Mouse (Mus musculus) kidney, embryonic 15.5 days (tissue): ENCODE measurements around the gene Gm17571. TPM values are rescaled to one million over a fixed set of nuclear protein-coding genes. Genes with fewer than 3 reads are reported as not detected.

Source experiments
- ATAC-seq: fragments of 200-750 bp; cut with Nextera tagmentation; replicated peaks from 2 replicates; pipeline ENCODE4 v1.8.0; 2017; ENCODE audit warnings: moderate TSS enrichment; ENCODE audit not compliant: low FRiP score
- H3K27ac ChIP-seq: fragments of 300-500 bp; sonication (generic); 2 replicates; pipeline ENCODE4 v1.5.1; 2015; ENCODE audit warnings: mild to moderate bottlenecking, inconsistent platforms
- H3K27me3 ChIP-seq: fragments of 300-500 bp; sonication (generic); 2 replicates; pipeline ENCODE4 v1.6.1; 2015; ENCODE audit warnings: inconsistent platforms
- H3K36me3 ChIP-seq: fragments of 300-500 bp; sonication (generic); 2 replicates; pipeline ENCODE4 v1.6.1; 2015; ENCODE audit warnings: inconsistent platforms
- H3K4me1 ChIP-seq: fragments of 300-500 bp; sonication (generic); 2 replicates; pipeline ENCODE4 v1.6.1; 2015; ENCODE audit warnings: inconsistent platforms
- H3K4me2 ChIP-seq: fragments of 300-500 bp; sonication (generic); 2 replicates; pipeline ENCODE4 v1.6.1; 2015; ENCODE audit warnings: moderate library complexity, mild to moderate bottlenecking, inconsistent platforms
- H3K4me3 ChIP-seq: fragments of 300-500 bp; sonication (generic); replicated peaks from 2 replicates; pipeline ENCODE4 v1.5.1; 2015; ENCODE audit warnings: mild to moderate bottlenecking, inconsistent platforms
- H3K9ac ChIP-seq: fragments of 300-500 bp; sonication (generic); 2 replicates; pipeline ENCODE4 v1.6.1; 2015; ENCODE audit warnings: mild to moderate bottlenecking, inconsistent platforms
- H3K9me3 ChIP-seq: fragments of 300-500 bp; sonication (generic); replicated peaks from 2 replicates; pipeline ENCODE4 v1.6.1; 2016; ENCODE audit warnings: inconsistent platforms
- WGBS: fragments of 180-500 bp; shearing (Covaris S2); methylation state at CpG from one replicate; pipeline ENCODE4 v1.1.7; 2015; ENCODE audit warnings: mixed read lengths; 5-methylcytosine and 5-hydroxymethylcytosine counted together
- polyA plus RNA-seq: library from polyadenylated mRNA; unstranded; fragments of >200 nt; fragmentation: Nextera tagmentation; extraction: Ambion mirVana; gene quantifications from 2 replicates; pipeline ENCODE4 v1.2.1, GENCODE M21; 2015

The Gm17571 gene
- polyA plus RNA-seq, 1 experiment from 2014 or later = not detected

DNA sequence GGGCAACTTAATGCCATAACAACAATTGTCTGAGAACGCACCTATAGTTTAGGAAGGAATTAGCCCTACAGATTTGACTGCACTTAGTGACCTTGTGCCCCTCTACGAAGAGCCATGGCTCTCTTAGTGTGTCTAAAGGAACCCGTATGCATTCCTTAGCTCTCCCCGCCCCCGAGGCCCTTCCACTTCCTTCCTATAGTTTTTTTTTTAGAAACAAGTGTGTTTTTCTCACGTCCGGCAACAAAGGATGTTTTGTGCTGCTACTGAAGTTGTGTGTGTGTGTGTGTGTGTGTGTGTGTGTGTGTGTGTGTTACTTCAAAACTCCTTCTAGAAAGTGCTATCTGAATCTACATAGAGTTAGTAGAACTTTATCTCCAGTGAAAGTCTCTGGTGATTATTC is 23.5 kb upstream of the Gm17571 start:
- Histone ChIP-seq H3K4me3 (no peak overlapping the region), H3K9me3 (no peaks in the 10 kb centered on the region), H3K27me3 (no peaks in the 10 kb centered on the region), H3K27ac (peak overlapping the region; percentile 76), H3K36me3 (no peaks in the 10 kb centered on the region), H3K4me2 (no peak overlapping the region), H3K4me1 (peaks cover 38% of the 10 kb centered on the region), H3K9ac (no peak overlapping the region)
- WGBS = 37% methylated on average over 7 of the region's 7 CpGs
- ATAC-seq = no peak

- Histone ChIP-seq H3K4me2 (no peak overlapping the region), H3K36me3 (no peaks in the 10 kb centered on the region), H3K9ac (no peak overlapping the region), H3K4me3 (no peak overlapping the region), H3K27ac (peak overlapping the region; percentile 76), H3K9me3 (no peaks in the 10 kb centered on the region), H3K4me1 (peaks cover 37% of the 10 kb centered on the region), H3K27me3 (no peaks in the 10 kb centered on the region)
- 73% methylated on average over 6 of the region's 6 CpGs for WGBS
- ATAC-seq = no peak
Observed at GRCm38 (mm10) chr9:13468778-13469177, 22.2 kb upstream of the Gm17571 start.

GRCm38 (mm10) chr9:13467745-13468144 is 21.2 kb upstream of the Gm17571 start:
- Histone ChIP-seq H3K9ac (no peak overlapping the region), H3K4me2 (no peak overlapping the region), H3K27me3 (no peaks in the 10 kb centered on the region), H3K36me3 (no peaks in the 10 kb centered on the region), H3K9me3 (no peaks in the 10 kb centered on the region), H3K27ac (peak overlapping the region; percentile 76), H3K4me3 (no peak overlapping the region), H3K4me1 (peaks cover 37% of the 10 kb centered on the region)
- WGBS = 68% methylated on average over 7 of the region's 7 CpGs
- ATAC-seq = peak; percentile 86

DNA sequence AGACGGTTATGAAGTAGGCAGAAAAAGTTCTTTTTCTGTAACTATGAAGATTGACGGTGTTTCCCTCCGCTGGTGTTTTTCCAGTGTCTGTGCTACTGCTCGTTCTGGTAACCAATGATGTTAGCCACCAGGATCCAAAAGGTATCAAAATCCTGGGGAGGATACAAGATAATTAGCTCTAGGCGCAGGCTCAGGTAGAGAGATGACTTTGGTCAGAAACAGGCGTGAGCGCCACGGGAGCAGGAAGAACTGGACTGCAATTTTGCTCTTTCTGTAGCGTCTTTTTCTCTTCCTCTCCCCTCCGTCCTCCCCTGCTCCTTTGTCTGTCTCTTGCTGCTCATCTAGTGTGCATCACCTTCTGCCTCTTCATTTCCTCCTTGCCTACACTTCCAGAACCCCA is 20.3 kb upstream of the Gm17571 start:
- Histone ChIP-seq H3K9ac (no peak overlapping the region), H3K4me1 (peaks cover 37% of the 10 kb centered on the region), H3K4me2 (no peak overlapping the region), H3K4me3 (no peak overlapping the region), H3K36me3 (no peaks in the 10 kb centered on the region), H3K27ac (peak overlapping the region; percentile 54), H3K9me3 (no peaks in the 10 kb centered on the region), H3K27me3 (no peaks in the 10 kb centered on the region)
- WGBS = 69% methylated on average over 10 of the region's 10 CpGs
- ATAC-seq = no peak

GRCm38 (mm10) chr9:13466351-13466750 is 19.8 kb upstream of the Gm17571 start:
- ATAC-seq = no peak
- H3K27me3 ChIP-seq = no peaks in the 10 kb centered on the region
- H3K36me3 ChIP-seq = no peaks in the 10 kb centered on the region
- H3K27ac ChIP-seq = peak overlapping the region; percentile 15; the same call in 1 of the 2 replicates
- no peaks in the 10 kb centered on the region for H3K9me3 ChIP-seq
- H3K4me1 ChIP-seq = peaks cover 37% of the 10 kb centered on the region
- no peak overlapping the region for H3K4me3 ChIP-seq
- H3K9ac ChIP-seq = no peak overlapping the region
- WGBS = 82% methylated on average over 4 of the region's 4 CpGs
- no peak overlapping the region for H3K4me2 ChIP-seq

DNA sequence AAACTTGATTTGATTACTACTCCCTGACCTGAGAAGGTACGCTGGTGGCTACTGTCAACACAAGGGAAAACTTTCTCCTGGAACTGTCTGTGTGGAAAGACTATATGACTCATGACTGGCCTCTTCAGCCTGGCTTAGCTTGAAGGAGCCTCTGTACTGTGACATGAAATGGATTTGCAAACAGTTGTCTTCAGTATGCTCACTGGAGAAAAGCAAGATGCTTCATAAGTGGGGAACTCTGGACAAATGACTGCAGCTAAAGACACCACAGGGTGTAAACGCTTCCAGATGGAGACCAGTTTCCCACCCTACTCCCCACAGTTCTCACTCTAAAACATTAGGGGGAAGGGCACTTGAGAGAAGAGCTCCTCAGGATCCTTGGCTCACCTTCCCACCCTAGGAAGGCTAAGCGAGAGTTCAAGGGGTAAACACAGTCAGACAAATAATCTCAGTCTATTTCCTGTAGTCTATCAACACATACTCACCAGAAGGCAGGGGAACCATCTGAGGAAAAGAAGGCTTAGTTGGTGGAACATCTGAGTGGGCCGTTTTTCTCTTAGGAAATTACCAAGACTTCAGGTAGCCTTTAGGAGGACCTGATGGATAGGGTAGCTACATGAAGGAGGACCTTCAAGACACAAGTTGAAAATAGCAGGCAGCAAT is 18.9 kb upstream of the Gm17571 start:
- Histone ChIP-seq H3K9me3 (no peaks in the 10 kb centered on the region), H3K27me3 (no peaks in the 10 kb centered on the region), H3K27ac (no peak overlapping the region), H3K4me3 (no peak overlapping the region), H3K9ac (no peak overlapping the region), H3K4me2 (no peak overlapping the region), H3K4me1 (peaks cover 37% of the 10 kb centered on the region), H3K36me3 (no peaks in the 10 kb centered on the region)
- WGBS = 85% methylated on average over 4 of the region's 4 CpGs
- ATAC-seq = no peak

DNA sequence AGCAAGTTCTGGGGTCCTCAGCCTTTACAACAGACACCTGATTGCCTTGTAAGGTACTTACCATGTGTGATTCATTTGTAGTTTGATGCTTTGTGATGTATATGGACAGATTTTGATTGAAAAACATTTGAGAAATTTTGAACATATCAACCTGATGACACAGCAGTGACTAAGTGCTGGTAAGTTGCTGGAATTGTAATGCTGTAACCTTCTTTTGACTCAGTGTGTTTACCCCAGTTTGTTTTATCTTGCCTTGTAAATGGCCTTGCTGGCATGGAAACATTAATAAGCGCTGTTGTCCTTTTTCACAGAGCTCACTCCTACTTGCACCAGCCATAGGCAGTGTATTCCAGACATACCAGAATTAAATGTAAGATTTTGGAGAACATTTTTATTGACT is 14.4 kb upstream of the Gm17571 start:
- H3K9me3 ChIP-seq = no peaks in the 10 kb centered on the region
- ATAC-seq = no peak
- H3K9ac ChIP-seq = no peak overlapping the region
- H3K4me3 ChIP-seq = no peak overlapping the region
- no peak overlapping the region for H3K27ac ChIP-seq
- H3K27me3 ChIP-seq = no peaks in the 10 kb centered on the region
- 88% methylated on average over 1 of the region's 1 CpGs for WGBS
- no peaks in the 10 kb centered on the region for H3K36me3 ChIP-seq
- no peak overlapping the region for H3K4me2 ChIP-seq
- 0 out of 2 replicates have a peak, but pooled peaks cover 4% of the 10 kb centered on the region for H3K4me1 ChIP-seq

GRCm38 (mm10) chr9:13460012-13460411 is 13.5 kb upstream of the Gm17571 start:
- Histone ChIP-seq H3K4me2 (no peak overlapping the region), H3K27ac (no peak overlapping the region), H3K27me3 (no peaks in the 10 kb centered on the region), H3K4me1 (0 out of 2 replicates have a peak, but pooled peaks cover 4% of the 10 kb centered on the region), H3K9ac (no peak overlapping the region), H3K9me3 (no peaks in the 10 kb centered on the region), H3K36me3 (no peaks in the 10 kb centered on the region), H3K4me3 (no peak overlapping the region)
- 68% methylated on average over 3 of the region's 3 CpGs for WGBS
- ATAC-seq = no peak

GRCm38 (mm10) chr9:13459371-13459770 is 12.8 kb upstream of the Gm17571 start:
- Histone ChIP-seq H3K4me2 (no peak overlapping the region), H3K4me1 (peaks cover 10% of the 10 kb centered on the region), H3K27me3 (no peaks in the 10 kb centered on the region), H3K9ac (no peak overlapping the region), H3K4me3 (no peak overlapping the region), H3K27ac (no peak overlapping the region), H3K9me3 (no peaks in the 10 kb centered on the region), H3K36me3 (no peaks in the 10 kb centered on the region)
- ATAC-seq = no peak
- 63% methylated on average over 1 of the region's 1 CpGs for WGBS

GRCm38 (mm10) chr9:13457774-13458173 is 11.2 kb upstream of the Gm17571 start:
- Histone ChIP-seq H3K4me3 (no peak overlapping the region), H3K27ac (no peak overlapping the region), H3K27me3 (no peaks in the 10 kb centered on the region), H3K9ac (no peak overlapping the region), H3K9me3 (no peaks in the 10 kb centered on the region), H3K4me2 (no peak overlapping the region), H3K4me1 (peaks cover 10% of the 10 kb centered on the region), H3K36me3 (no peaks in the 10 kb centered on the region)
- no peak for ATAC-seq
- WGBS = 81% methylated on average over 6 of the region's 6 CpGs

- no peaks in the 10 kb centered on the region for H3K9me3 ChIP-seq
- H3K4me1 ChIP-seq = peaks cover 12% of the 10 kb centered on the region
- H3K4me3 ChIP-seq = no peak overlapping the region
- no peaks in the 10 kb centered on the region for H3K36me3 ChIP-seq
- H3K4me2 ChIP-seq = no peak overlapping the region
- 75% methylated on average over 1 of the region's 1 CpGs for WGBS
- H3K9ac ChIP-seq = no peak overlapping the region
- H3K27me3 ChIP-seq = no peaks in the 10 kb centered on the region
- ATAC-seq = no peak
- H3K27ac ChIP-seq = 0 out of 2 replicates have a peak overlapping the region, but pooled peaks have one; percentile 30
Observed at GRCm38 (mm10) chr9:13455231-13455630, 8.7 kb upstream of the Gm17571 start.

GRCm38 (mm10) chr9:13454651-13455123 is 8.1 kb upstream of the Gm17571 start:
- H3K4me1 ChIP-seq = peaks cover 16% of the 10 kb centered on the region
- H3K27me3 ChIP-seq = no peaks in the 10 kb centered on the region
- ATAC-seq = no peak
- no peaks in the 10 kb centered on the region for H3K9me3 ChIP-seq
- WGBS = 26% methylated on average over 7 of the region's 7 CpGs
- H3K27ac ChIP-seq = peak overlapping the region; percentile 30; the same call in 1 of the 2 replicates
- H3K4me3 ChIP-seq = no peak overlapping the region
- H3K4me2 ChIP-seq = no peak overlapping the region
- H3K36me3 ChIP-seq = no peaks in the 10 kb centered on the region
- H3K9ac ChIP-seq = no peak overlapping the region

GRCm38 (mm10) chr9:13448716-13449115 is 2.2 kb upstream of the Gm17571 start:
- H3K4me1 ChIP-seq = peaks cover 24% of the 10 kb centered on the region
- H3K27ac ChIP-seq = no peak overlapping the region
- no peak for ATAC-seq
- H3K36me3 ChIP-seq = no peaks in the 10 kb centered on the region
- no peak overlapping the region for H3K9ac ChIP-seq
- no peak overlapping the region for H3K4me2 ChIP-seq
- no peaks in the 10 kb centered on the region for H3K9me3 ChIP-seq
- no peaks in the 10 kb centered on the region for H3K27me3 ChIP-seq
- H3K4me3 ChIP-seq = no peak overlapping the region
- 89% methylated on average over 3 of the region's 3 CpGs for WGBS
